Mouse (Mus musculus) intestine, embryonic 15.5 days (tissue): ENCODE measurements around the gene Dpysl5. TPM values are rescaled to one million over a fixed set of nuclear protein-coding genes. Genes with fewer than 3 reads are reported as not detected.
"Not testable (repeated sequence)": the region's sequence is repeated elsewhere in the genome, so short reads cannot be mapped to it uniquely, and the experiment has no call there.

Experiments used
- ATAC-seq: fragments of 200-750 bp; cut with Nextera tagmentation; 2 replicates; pipeline ENCODE4 v1.8.0; 2017; ENCODE audit warnings: moderate TSS enrichment, moderate library complexity
- H3K27ac ChIP-seq: fragments of 300-500 bp; sonication (generic); 2 replicates; pipeline ENCODE4 v1.5.1; 2015; ENCODE audit warnings: mild to moderate bottlenecking, inconsistent platforms
- H3K27me3 ChIP-seq: fragments of 300-500 bp; sonication (generic); replicated peaks from 2 replicates; pipeline ENCODE4 v1.6.1; 2015; ENCODE audit warnings: inconsistent platforms
- H3K36me3 ChIP-seq: fragments of 300-500 bp; sonication (generic); 2 replicates; pipeline ENCODE4 v1.6.1; 2015; ENCODE audit warnings: inconsistent platforms
- H3K4me1 ChIP-seq: fragments of 300-500 bp; sonication (generic); replicated peaks from 2 replicates; pipeline ENCODE4 v1.6.1; 2015; ENCODE audit warnings: inconsistent platforms
- H3K4me2 ChIP-seq: fragments of 300-500 bp; sonication (generic); replicated peaks from 2 replicates; pipeline ENCODE4 v1.6.1; 2015; ENCODE audit warnings: mild to moderate bottlenecking, inconsistent platforms
- H3K4me3 ChIP-seq: fragments of 300-500 bp; sonication (generic); replicated peaks from 2 replicates; pipeline ENCODE4 v1.5.1; 2015; ENCODE audit warnings: inconsistent platforms
- H3K9ac ChIP-seq: fragments of 300-500 bp; sonication (generic); 2 replicates; pipeline ENCODE4 v1.6.1; 2015; ENCODE audit warnings: inconsistent platforms
- H3K9me3 ChIP-seq: fragments of 300-500 bp; sonication (generic); 2 replicates; pipeline ENCODE4 v1.6.1; 2016; ENCODE audit warnings: inconsistent platforms
- WGBS: fragments of 180-500 bp; shearing (Covaris S2); methylation state at CpG from one replicate; pipeline ENCODE4 v1.1.7; 2015; 5-methylcytosine and 5-hydroxymethylcytosine counted together
- polyA plus RNA-seq: library from polyadenylated mRNA; unstranded; fragments of >200 nt; fragmentation: Nextera tagmentation; extraction: Ambion mirVana; gene quantifications from 2 replicates; pipeline ENCODE4 v1.2.1, GENCODE M21; 2015

The Dpysl5 gene
- polyA plus RNA-seq, 1 experiment from 2014 or later, result 7.1 TPM

- Histone ChIP-seq H3K4me3 (no peak overlapping the region), H3K27ac (no peak overlapping the region), H3K9ac (no peak overlapping the region), H3K4me1 (no peaks in the 10 kb centered on the region), H3K27me3 (no peaks in the 10 kb centered on the region), H3K9me3 (no peaks in the 10 kb centered on the region), H3K4me2 (no peak overlapping the region), H3K36me3 (peaks cover 16% of the 10 kb centered on the region)
- 95% methylated on average over 4 of the region's 4 CpGs for WGBS
- ATAC-seq, result no peak
Observed at GRCm38 (mm10) chr5:30678722-30679296, 32.6 kb upstream of the Dpysl5 start.

GRCm38 (mm10) chr5:30679593-30679992 lies 31.8 kb upstream of the Dpysl5 start:
- Histone ChIP-seq H3K36me3 (peaks cover 16% of the 10 kb centered on the region; the same call in 1 of the 2 replicates), H3K4me2 (no peak overlapping the region), H3K27ac (no peak overlapping the region), H3K9me3 (no peaks in the 10 kb centered on the region), H3K4me1 (no peaks in the 10 kb centered on the region), H3K9ac (no peak overlapping the region), H3K4me3 (no peak overlapping the region), H3K27me3 (no peaks in the 10 kb centered on the region)
- 85% methylated on average over 5 of the region's 5 CpGs for WGBS
- no peak for ATAC-seq

- no peaks in the 10 kb centered on the region for H3K36me3 ChIP-seq
- no peak overlapping the region for H3K27ac ChIP-seq
- H3K27me3 ChIP-seq, result no peaks in the 10 kb centered on the region
- no peaks in the 10 kb centered on the region for H3K9me3 ChIP-seq
- no peak overlapping the region for H3K9ac ChIP-seq
- no peak overlapping the region for H3K4me3 ChIP-seq
- no peak overlapping the region for H3K4me2 ChIP-seq
- no peak for ATAC-seq
- no peaks in the 10 kb centered on the region for H3K4me1 ChIP-seq
- 80% methylated on average over 5 of the region's 5 CpGs for WGBS
Observed at GRCm38 (mm10) chr5:30681970-30682369, 29.4 kb upstream of the Dpysl5 start.

- no peaks in the 10 kb centered on the region for H3K4me1 ChIP-seq
- H3K4me2 ChIP-seq, result no peak overlapping the region
- H3K4me3 ChIP-seq, result no peak overlapping the region
- H3K9me3 ChIP-seq, result no peaks in the 10 kb centered on the region
- ATAC-seq, result no peak
- no peaks in the 10 kb centered on the region for H3K27me3 ChIP-seq
- H3K27ac ChIP-seq, result no peak overlapping the region
- no peaks in the 10 kb centered on the region for H3K36me3 ChIP-seq
- no peak overlapping the region for H3K9ac ChIP-seq
Observed at GRCm38 (mm10) chr5:30682967-30683600, 28.3 kb upstream of the Dpysl5 start.

GRCm38 (mm10) chr5:30683993-30684392 lies 27.4 kb upstream of the Dpysl5 start:
- Histone ChIP-seq H3K27ac (no peak overlapping the region), H3K4me3 (no peak overlapping the region), H3K27me3 (no peaks in the 10 kb centered on the region), H3K4me2 (no peak overlapping the region), H3K9ac (no peak overlapping the region), H3K36me3 (no peaks in the 10 kb centered on the region), H3K9me3 (no peaks in the 10 kb centered on the region), H3K4me1 (no peaks in the 10 kb centered on the region)
- no peak for ATAC-seq
- 70% methylated on average over 3 of the region's 3 CpGs for WGBS

- Histone ChIP-seq H3K9ac (no peak overlapping the region), H3K27ac (no peak overlapping the region), H3K4me1 (no peaks in the 10 kb centered on the region), H3K27me3 (no peaks in the 10 kb centered on the region), H3K4me2 (no peak overlapping the region), H3K36me3 (no peaks in the 10 kb centered on the region), H3K9me3 (no peaks in the 10 kb centered on the region), H3K4me3 (no peak overlapping the region)
- ATAC-seq, result no peak
- WGBS, result 68% methylated on average over 3 of the region's 3 CpGs
Observed at GRCm38 (mm10) chr5:30686781-30687180, 24.6 kb upstream of the Dpysl5 start.

GRCm38 (mm10) chr5:30700361-30701000 lies 10.9 kb upstream of the Dpysl5 start:
- no peaks in the 10 kb centered on the region for H3K9me3 ChIP-seq
- 78% methylated on average over 8 of the region's 8 CpGs for WGBS
- no peaks in the 10 kb centered on the region for H3K4me1 ChIP-seq
- H3K27ac ChIP-seq, result no peak overlapping the region
- H3K9ac ChIP-seq, result no peak overlapping the region
- no peak for ATAC-seq
- H3K36me3 ChIP-seq, result no peaks in the 10 kb centered on the region
- no peak overlapping the region for H3K4me2 ChIP-seq
- H3K27me3 ChIP-seq, result peaks cover 2% of the 10 kb centered on the region; the same call in 1 of the 2 replicates
- H3K4me3 ChIP-seq, result no peak overlapping the region

GRCm38 (mm10) chr5:30701373-30701772 lies 10.0 kb upstream of the Dpysl5 start:
- not testable (repeated sequence) for H3K4me2 ChIP-seq, H3K9ac ChIP-seq, ATAC-seq, H3K27ac ChIP-seq, H3K4me1 ChIP-seq, H3K27me3 ChIP-seq, H3K9me3 ChIP-seq, H3K4me3 ChIP-seq, H3K36me3 ChIP-seq
- WGBS, result 39% methylated on average over 4 of the region's 4 CpGs

GRCm38 (mm10) chr5:30701866-30702265 lies 9.5 kb upstream of the Dpysl5 start:
- H3K36me3 ChIP-seq, result no peaks in the 10 kb centered on the region
- peaks cover 3% of the 10 kb centered on the region; the same call in 1 of the 2 replicates for H3K27me3 ChIP-seq
- no peaks in the 10 kb centered on the region for H3K4me1 ChIP-seq
- no peak overlapping the region for H3K9ac ChIP-seq
- 86% methylated on average over 3 of the region's 3 CpGs for WGBS
- H3K4me3 ChIP-seq, result no peak overlapping the region
- H3K9me3 ChIP-seq, result no peaks in the 10 kb centered on the region
- H3K27ac ChIP-seq, result no peak overlapping the region
- no peak for ATAC-seq
- H3K4me2 ChIP-seq, result no peak overlapping the region

- Histone ChIP-seq H3K4me3 (no peak overlapping the region), H3K4me2 (no peak overlapping the region), H3K4me1 (peaks cover 28% of the 10 kb centered on the region), H3K27me3 (peaks cover 44% of the 10 kb centered on the region), H3K9me3 (no peaks in the 10 kb centered on the region), H3K36me3 (no peaks in the 10 kb centered on the region), H3K9ac (no peak overlapping the region), H3K27ac (no peak overlapping the region)
- ATAC-seq, result 0 out of 2 replicates have a peak, but pooled peaks have one; percentile 15
- WGBS, result 10% methylated on average over 13 of the region's 13 CpGs
Observed at GRCm38 (mm10) chr5:30709744-30710383, 1.5 kb upstream of the Dpysl5 start.

GRCm38 (mm10) chr5:30710486-30710885 lies 878 bp upstream of the Dpysl5 start:
- ATAC-seq, result no peak
- no peak overlapping the region for H3K4me3 ChIP-seq
- H3K9ac ChIP-seq, result no peak overlapping the region
- peaks cover 48% of the 10 kb centered on the region for H3K27me3 ChIP-seq
- H3K4me1 ChIP-seq, result peaks cover 28% of the 10 kb centered on the region
- no peak overlapping the region for H3K27ac ChIP-seq
- H3K4me2 ChIP-seq, result peak overlapping the region; percentile 96; the same call in 1 of the 2 replicates
- no peaks in the 10 kb centered on the region for H3K9me3 ChIP-seq
- H3K36me3 ChIP-seq, result no peaks in the 10 kb centered on the region
- 25% methylated on average over 8 of the region's 8 CpGs for WGBS

- Histone ChIP-seq H3K27me3 (peaks cover 46% of the 10 kb centered on the region), H3K36me3 (no peaks in the 10 kb centered on the region), H3K4me2 (peak overlapping the region; percentile 96), H3K9ac (peak overlapping the region; percentile 54), H3K27ac (no peak overlapping the region), H3K4me3 (peak overlapping the region; percentile 52), H3K4me1 (peaks cover 28% of the 10 kb centered on the region), H3K9me3 (no peaks in the 10 kb centered on the region)
- WGBS, result under 1% methylated on average over 14 of the region's 14 CpGs
- ATAC-seq, result peak; percentile 15
Observed at GRCm38 (mm10) chr5:30712002-30712390, 632 bp downstream of the Dpysl5 start.
